Mouse (Mus musculus) ES-E14 (cell line): Measurements from ENCODE around the gene Slc22a7. TPM values are rescaled to one million over a fixed set of nuclear protein-coding genes. Genes with fewer than 3 reads are reported as not detected.
A peak's percentile ranks its signal among the peaks of the same experiment; 100 is the strongest.

Experiments
- DNase-seq: peaks from one replicate; pipeline ENCODE4 v3.0.0-alpha.2; 2013; ENCODE audit warnings: low read depth, low spot score
- H3K27ac ChIP-seq: 2 replicates; pipeline ENCODE4 v1.5.1; 2012; ENCODE audit warnings: low read depth, mild to moderate bottlenecking, low read length, moderate library complexity, mixed read lengths; ENCODE audit not compliant: poor library complexity, insufficient read depth, severe bottlenecking
- H3K36me3 ChIP-seq: 2 replicates; pipeline ENCODE4 v1.6.1; 2012; ENCODE audit warnings: mild to moderate bottlenecking, low read length, moderate library complexity, mixed read lengths; ENCODE audit not compliant: control insufficient read depth, poor library complexity, insufficient read depth, severe bottlenecking
- H3K4me1 ChIP-seq, 2 experiments: fragments of 150-350 bp in 1 of 2; sonication (generic) in 1 of 2; 2 replicates each; pipeline ENCODE4 v1.6.1; 2012; ENCODE audit warnings: low read length in 2 of 2, mild to moderate bottlenecking in 1 of 2, mixed read lengths in 1 of 2; ENCODE audit not compliant: control insufficient read depth in 2 of 2, insufficient read depth in 2 of 2, poor library complexity in 1 of 2
- H3K4me3 ChIP-seq, 2 experiments: fragments of 150-350 bp in 1 of 2; sonication (generic) in 1 of 2; 2 replicates each; pipeline ENCODE4 v1.5.1; 2012; ENCODE audit warnings: low read length in 2 of 2, low read depth in 1 of 2, mild to moderate bottlenecking in 1 of 2, mixed read lengths in 1 of 2; ENCODE audit not compliant: insufficient read depth in 1 of 2, poor library complexity in 1 of 2, severe bottlenecking in 1 of 2
- H3K9ac ChIP-seq: 2 replicates; pipeline ENCODE4 v1.6.1; 2012; ENCODE audit warnings: low read depth, mild to moderate bottlenecking, low read length, mixed read lengths; ENCODE audit not compliant: poor library complexity, insufficient read depth, severe bottlenecking
- H3K9me3 ChIP-seq: fragments of 150-350 bp; sonication (generic); 2 replicates; pipeline ENCODE4 v1.6.1; 2012; ENCODE audit warnings: low read depth, mild to moderate bottlenecking, low read length; ENCODE audit not compliant: control insufficient read depth, insufficient read depth
- CHD2 ChIP-seq: IDR thresholded peaks from 2 replicates; pipeline ENCODE4 v1.6.1; 2014; ENCODE audit warnings: mild to moderate bottlenecking, low read depth, low read length, inconsistent platforms
- HCFC1 ChIP-seq: IDR thresholded peaks from 2 replicates; pipeline ENCODE4 v1.6.1; 2012; ENCODE audit warnings: low read length, inconsistent platforms, borderline replicate concordance; ENCODE audit not compliant: insufficient read depth
- MAFK ChIP-seq: IDR thresholded peaks from 2 replicates; pipeline ENCODE4 v1.6.1; 2014; ENCODE audit warnings: mild to moderate bottlenecking, low read depth, low read length, inconsistent platforms; ENCODE audit not compliant: insufficient read depth
- ZC3H11A ChIP-seq: IDR thresholded peaks from 2 replicates; pipeline ENCODE4 v1.6.1; 2012; ENCODE audit warnings: low read depth, mild to moderate bottlenecking, inconsistent platforms, low read length, borderline replicate concordance
- ZNF384 ChIP-seq: IDR thresholded peaks from 2 replicates; pipeline ENCODE4 v1.6.1; 2012; ENCODE audit warnings: low read depth, low read length, inconsistent platforms
- in situ Hi-C, 2 experiments: fragments of 600-800 bp; cut with MboI; formaldehyde crosslinking; loops; one replicate each; pipeline ENCODE4 v1.15.1; 2025; ENCODE audit warnings: low sequenced_read_pairs in 2 of 2, inconsistent platforms in 1 of 2; ENCODE audit not compliant: unreplicated experiment in 2 of 2
- total RNA-seq: library from RNA; depleted of rRNA; stranded (reverse); fragments of 300-350 nt; gene quantifications from 2 replicates; pipeline ENCODE4 v1.2.3, GENCODE M21; 2012

Gene Slc22a7
- total RNA-seq, 1 experiment = 3.6 TPM

DNA sequence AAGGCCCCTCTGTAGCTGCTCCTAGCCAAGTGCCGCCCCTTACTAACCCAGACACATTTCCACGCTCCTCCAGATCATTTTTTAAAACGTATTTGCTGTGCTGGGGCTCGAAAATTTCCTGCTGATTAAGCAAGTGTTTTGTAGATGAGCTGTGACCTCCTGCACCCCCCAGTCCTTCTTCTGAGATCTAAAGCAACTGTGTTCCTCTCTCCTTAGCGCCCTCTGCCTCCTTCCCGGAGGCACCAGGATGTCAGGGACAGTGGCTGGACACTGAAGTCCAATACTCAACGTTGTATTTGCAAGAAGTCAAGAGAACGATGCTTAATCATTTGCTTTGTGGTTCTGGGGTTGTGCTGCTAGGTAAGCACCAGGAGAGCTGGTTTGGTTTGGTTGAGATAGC, 23.1 kb upstream of the Slc22a7 start:
- Histone ChIP-seq H3K4me3 (peak overlapping the region in 1 of 2 experiments; percentile 50; a peak in 1 of 4 replicates), H3K36me3 (no peaks in the 10 kb centered on the region), H3K9me3 (no peaks in the 10 kb centered on the region), H3K9ac (0 out of 2 replicates have a peak overlapping the region, but pooled peaks have one; percentile 49), H3K27ac (no peak overlapping the region), H3K4me1 (peaks cover 2 to 20% of the 10 kb centered on the region in 2 experiments; a peak in 1 of 4 replicates)
- DNase-seq = no peak
- in situ Hi-C loops = no loop called here
- TF ChIP-seq ZNF384 = no peak
- TF ChIP-seq ZC3H11A = no peak
- no peak for TF ChIP-seq CHD2
- no peak for TF ChIP-seq MAFK
- no peak for TF ChIP-seq HCFC1

DNA sequence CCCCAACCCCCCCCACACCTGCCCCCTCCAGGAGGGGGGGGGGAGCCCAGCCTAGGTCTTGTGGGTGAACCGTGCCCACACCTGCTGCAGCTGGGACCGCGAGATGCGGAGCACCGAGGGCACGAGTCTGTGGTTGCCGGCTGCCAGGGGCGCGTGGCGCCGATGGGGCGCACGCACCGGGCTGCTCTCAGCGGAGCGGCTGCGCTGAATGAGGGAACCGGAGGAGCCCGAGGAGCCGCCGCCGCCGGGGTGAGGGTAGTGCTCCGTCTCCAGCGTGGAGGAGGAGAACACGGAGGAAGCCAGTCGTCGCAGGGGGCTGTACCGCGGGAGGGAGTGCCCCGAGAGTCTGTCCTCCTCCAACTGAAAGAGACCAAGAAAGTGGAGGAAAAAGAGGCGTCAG, 22.4 kb upstream of the Slc22a7 start:
- Histone ChIP-seq H3K27ac (no peak overlapping the region), H3K36me3 (no peaks in the 10 kb centered on the region), H3K9me3 (no peaks in the 10 kb centered on the region), H3K9ac (peak overlapping the region; percentile 49), H3K4me1 (peaks cover 2 to 25% of the 10 kb centered on the region in 2 experiments; a peak in 2 of 4 replicates), H3K4me3 (peak overlapping the region; percentile 50 to 53)
- no peak for DNase-seq
- TF ChIP-seq ZNF384 (no peak), ZC3H11A (no peak), MAFK (no peak), HCFC1 (no peak), CHD2 (no peak)
- in situ Hi-C loops = no loop called here

GRCm38 (mm10) chr17:46458439-46458838, 20.2 kb upstream of the Slc22a7 start:
- H3K27ac ChIP-seq = no peak overlapping the region
- H3K9ac ChIP-seq = no peak overlapping the region
- peaks cover 5 to 41% of the 10 kb centered on the region in 2 experiments for H3K4me1 ChIP-seq
- no peak overlapping the region for H3K4me3 ChIP-seq
- DNase-seq = no peak
- H3K36me3 ChIP-seq = no peaks in the 10 kb centered on the region
- TF ChIP-seq ZNF384 (no peak), CHD2 (no peak), ZC3H11A (no peak), MAFK (no peak), HCFC1 (no peak)
- no peaks in the 10 kb centered on the region for H3K9me3 ChIP-seq
- in situ Hi-C loops = no loop called here

DNA sequence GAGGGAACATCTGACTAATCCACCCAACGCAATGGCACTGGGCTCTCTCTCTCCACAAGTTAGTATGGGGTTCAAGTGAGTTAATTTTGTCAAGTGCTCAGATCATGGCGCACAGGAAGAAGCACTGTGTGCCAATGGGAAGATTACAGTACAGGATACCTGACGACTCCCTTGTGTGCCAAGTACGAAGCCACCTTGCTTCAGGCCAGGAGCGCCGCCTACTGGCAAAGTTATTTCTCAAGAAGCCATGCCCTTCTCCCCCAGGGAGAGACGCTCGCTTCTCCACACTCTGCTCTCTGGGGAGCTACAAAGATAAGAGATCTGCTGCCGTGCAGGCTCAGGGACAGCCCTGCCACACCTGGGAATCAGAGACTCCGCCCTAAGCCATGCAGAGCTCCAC, 19.5 kb upstream of the Slc22a7 start:
- no peak overlapping the region for H3K4me3 ChIP-seq
- DNase-seq = peak; percentile 78
- H3K36me3 ChIP-seq = no peaks in the 10 kb centered on the region
- in situ Hi-C loops = no loop called here
- H3K9me3 ChIP-seq = no peaks in the 10 kb centered on the region
- H3K9ac ChIP-seq = no peak overlapping the region
- TF ChIP-seq ZNF384 = no peak
- TF ChIP-seq CHD2 = no peak
- no peak for TF ChIP-seq MAFK
- peak; percentile 36; the same call in 1 of the 2 replicates for TF ChIP-seq ZC3H11A
- no peak overlapping the region for H3K27ac ChIP-seq
- H3K4me1 ChIP-seq = peaks cover 6 to 43% of the 10 kb centered on the region in 2 experiments

DNA sequence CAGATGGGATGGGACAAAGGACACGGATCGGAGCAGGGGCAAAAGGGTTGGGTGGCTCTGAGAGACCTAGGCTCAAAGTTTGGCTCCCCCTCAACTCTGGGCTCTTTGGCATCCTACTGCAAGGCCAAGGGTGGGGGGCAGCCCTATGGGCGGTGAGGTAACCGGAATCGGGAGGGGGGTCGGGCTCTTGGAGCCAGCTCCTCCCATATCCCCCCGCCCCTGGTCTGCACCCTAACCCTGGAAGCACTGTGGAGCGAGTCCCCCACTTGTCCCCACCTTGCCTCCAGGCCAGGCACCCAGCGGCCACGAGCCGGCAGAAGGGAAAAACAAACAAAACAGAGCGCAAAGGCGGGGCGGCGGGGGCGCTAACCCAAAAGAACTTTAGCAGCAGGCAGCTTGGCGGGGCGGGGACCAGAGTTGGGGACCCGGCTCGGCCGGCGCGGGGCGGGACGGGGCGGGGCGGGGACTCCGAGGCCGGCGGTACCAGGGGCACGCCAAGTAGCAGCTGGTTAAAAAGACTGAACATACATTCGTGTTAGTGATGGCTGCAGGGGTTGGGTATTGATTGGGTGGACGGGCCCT, 16.9 kb upstream of the Slc22a7 start:
- no peak for DNase-seq
- Histone ChIP-seq H3K9ac (peak overlapping the region; percentile 20), H3K27ac (no peak overlapping the region), H3K4me1 (peaks cover 6 to 39% of the 10 kb centered on the region in 2 experiments), H3K4me3 (peak overlapping the region; percentile 61 to 67), H3K36me3 (no peaks in the 10 kb centered on the region), H3K9me3 (no peaks in the 10 kb centered on the region)
- no peak for TF ChIP-seq CHD2
- TF ChIP-seq HCFC1 = no peak
- TF ChIP-seq ZNF384 = no peak
- no peak for TF ChIP-seq ZC3H11A
- TF ChIP-seq MAFK = no peak
- in situ Hi-C loops = no loop called here
